Mouse (Mus musculus): ENCODE results near the gene Fkbp5. TPM values are rescaled to one million over a fixed set of nuclear protein-coding genes. Genes with fewer than 3 reads are reported as not detected.

The Fkbp5 gene
- polyA plus RNA-seq, 1 experiment from 2014 or later: 12.8 TPM

DNA sequence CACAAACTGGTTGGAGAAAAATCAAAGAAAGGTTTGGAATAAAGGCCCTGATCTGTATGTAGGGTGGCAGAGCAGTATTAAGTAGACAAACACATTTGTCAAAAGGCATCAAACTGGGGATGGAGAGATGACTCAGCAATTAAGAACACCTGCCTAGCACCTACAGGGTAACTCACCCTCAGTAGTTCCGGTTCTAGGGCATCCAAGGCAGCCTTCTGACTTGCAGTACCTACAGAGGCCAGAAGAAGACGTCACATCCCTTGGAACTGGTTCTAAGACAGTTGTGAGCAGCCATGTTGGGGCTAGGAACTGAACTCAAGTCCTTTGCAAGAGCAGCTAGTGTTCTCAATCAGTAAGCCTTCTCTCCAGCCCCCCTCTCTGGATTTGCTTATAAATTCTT is 18.1 kb downstream of the Fkbp5 start:
- no peak for ATAC-seq (replicated peaks; ENCODE audit: insufficient number of reproducible peaks, low FRiP score, low TSS enrichment, low read depth)
- Histone ChIP-seq H3K36me3 (replicated peaks; ENCODE audit: control insufficient read depth, insufficient read depth, low read depth, low read length) (no peaks in the 10 kb centered on the region), H3K4me1 (ENCODE audit: control insufficient read depth, insufficient read depth, low read length) (no peaks in the 10 kb centered on the region), H3K9me3 (replicated peaks; ENCODE audit: control insufficient read depth, low read length) (no peaks in the 10 kb centered on the region), H3K9ac (replicated peaks; ENCODE audit: low read length) (no peak overlapping the region), H3K4me3 (ENCODE audit: low read depth, low read length) (no peak overlapping the region), H3K27ac (replicated peaks; ENCODE audit: low read depth, low read length) (no peak overlapping the region), H3K4me2 (ENCODE audit: low read depth, low read length) (no peak overlapping the region), H3K27me3 (ENCODE audit: control insufficient read depth, insufficient read depth, low read length) (no peaks in the 10 kb centered on the region)
- 81% methylated on average over 2 of the region's 2 CpGs for WGBS
- no peak for DNase-seq (ENCODE audit: low spot score)

DNA sequence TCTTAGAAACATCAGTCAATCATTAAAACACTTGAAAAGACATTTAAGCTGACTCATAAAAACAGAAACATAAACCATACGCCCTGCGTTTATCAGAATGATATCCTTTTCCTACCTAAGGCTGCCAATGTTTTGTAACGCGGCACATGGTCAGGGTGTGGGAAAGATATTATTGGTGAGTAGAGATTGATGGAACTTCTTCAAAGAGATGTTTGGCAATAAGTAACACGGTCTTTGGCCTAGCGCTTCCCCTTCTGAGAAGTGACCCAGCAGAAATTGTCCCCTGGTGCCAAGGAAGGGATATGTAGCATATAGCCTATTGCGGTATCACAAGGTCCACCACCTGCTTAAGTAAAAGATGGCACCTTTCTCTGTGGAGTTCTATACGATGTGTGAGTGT is 21.5 kb downstream of the Fkbp5 start:
- Histone ChIP-seq H3K27ac (replicated peaks; ENCODE audit: low read depth, low read length) (no peak overlapping the region), H3K9me3 (replicated peaks; ENCODE audit: control insufficient read depth, low read length) (no peaks in the 10 kb centered on the region), H3K4me2 (ENCODE audit: low read depth, low read length) (no peak overlapping the region), H3K36me3 (replicated peaks; ENCODE audit: control insufficient read depth, insufficient read depth, low read depth, low read length) (no peaks in the 10 kb centered on the region), H3K27me3 (ENCODE audit: control insufficient read depth, insufficient read depth, low read length) (no peaks in the 10 kb centered on the region), H3K4me3 (ENCODE audit: low read depth, low read length) (no peak overlapping the region), H3K9ac (replicated peaks; ENCODE audit: low read length) (no peak overlapping the region), H3K4me1 (ENCODE audit: control insufficient read depth, insufficient read depth, low read length) (no peaks in the 10 kb centered on the region)
- ATAC-seq (replicated peaks; ENCODE audit: insufficient number of reproducible peaks, low FRiP score, low TSS enrichment, low read depth) (no peak), DNase-seq (ENCODE audit: low spot score) (no peak)
- 91% methylated on average over 8 of the region's 8 CpGs for WGBS

DNA sequence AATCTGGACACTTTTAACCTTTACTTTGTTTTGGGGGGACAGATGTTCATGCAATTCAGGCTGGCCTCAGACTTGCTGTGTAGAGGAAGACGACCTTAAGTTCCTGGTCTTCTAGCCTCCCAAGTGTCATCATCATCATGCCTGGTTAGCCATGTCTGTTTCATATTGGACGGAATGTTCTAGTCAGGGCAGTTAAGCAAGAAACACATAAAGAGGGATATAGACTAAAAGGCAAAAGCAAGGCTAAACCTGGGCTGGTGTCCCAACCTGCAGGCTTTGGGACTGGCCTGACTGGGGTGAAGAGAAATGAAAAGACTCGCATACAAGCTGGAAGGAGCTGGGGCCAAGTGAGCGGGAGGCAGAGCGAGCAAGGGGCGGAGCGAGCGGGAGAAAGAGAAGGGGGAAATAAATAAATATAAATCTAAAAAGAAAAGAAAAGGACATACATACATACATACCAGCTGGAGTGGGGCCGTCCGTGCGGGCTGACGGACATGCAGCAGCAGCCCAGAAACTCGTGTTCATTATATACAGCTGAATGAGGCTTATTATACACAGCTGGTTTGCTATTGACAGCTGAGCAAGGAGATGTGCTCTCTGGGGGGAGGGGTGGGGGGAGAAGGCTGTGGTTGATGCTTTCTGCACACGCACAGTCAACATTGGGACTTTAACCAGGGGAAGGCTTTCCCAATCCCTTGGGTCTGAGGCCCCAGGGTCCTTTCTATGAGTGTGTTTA is 26.1 kb downstream of the Fkbp5 start:
- ATAC-seq (replicated peaks; ENCODE audit: insufficient number of reproducible peaks, low FRiP score, low TSS enrichment, low read depth): no peak
- Histone ChIP-seq H3K9ac (replicated peaks; ENCODE audit: low read length) (no peak overlapping the region), H3K4me1 (ENCODE audit: control insufficient read depth, insufficient read depth, low read length) (no peaks in the 10 kb centered on the region; the same call in 1 of the 2 replicates), H3K27ac (replicated peaks; ENCODE audit: low read depth, low read length) (no peak overlapping the region), H3K27me3 (ENCODE audit: control insufficient read depth, insufficient read depth, low read length) (no peaks in the 10 kb centered on the region), H3K36me3 (replicated peaks; ENCODE audit: control insufficient read depth, insufficient read depth, low read depth, low read length) (no peaks in the 10 kb centered on the region), H3K9me3 (replicated peaks; ENCODE audit: control insufficient read depth, low read length) (no peaks in the 10 kb centered on the region), H3K4me2 (ENCODE audit: low read depth, low read length) (no peak overlapping the region), H3K4me3 (ENCODE audit: low read depth, low read length) (no peak overlapping the region)
- DNase-seq (ENCODE audit: low spot score): no peak
- 80% methylated on average over 14 of the region's 14 CpGs for WGBS

DNA sequence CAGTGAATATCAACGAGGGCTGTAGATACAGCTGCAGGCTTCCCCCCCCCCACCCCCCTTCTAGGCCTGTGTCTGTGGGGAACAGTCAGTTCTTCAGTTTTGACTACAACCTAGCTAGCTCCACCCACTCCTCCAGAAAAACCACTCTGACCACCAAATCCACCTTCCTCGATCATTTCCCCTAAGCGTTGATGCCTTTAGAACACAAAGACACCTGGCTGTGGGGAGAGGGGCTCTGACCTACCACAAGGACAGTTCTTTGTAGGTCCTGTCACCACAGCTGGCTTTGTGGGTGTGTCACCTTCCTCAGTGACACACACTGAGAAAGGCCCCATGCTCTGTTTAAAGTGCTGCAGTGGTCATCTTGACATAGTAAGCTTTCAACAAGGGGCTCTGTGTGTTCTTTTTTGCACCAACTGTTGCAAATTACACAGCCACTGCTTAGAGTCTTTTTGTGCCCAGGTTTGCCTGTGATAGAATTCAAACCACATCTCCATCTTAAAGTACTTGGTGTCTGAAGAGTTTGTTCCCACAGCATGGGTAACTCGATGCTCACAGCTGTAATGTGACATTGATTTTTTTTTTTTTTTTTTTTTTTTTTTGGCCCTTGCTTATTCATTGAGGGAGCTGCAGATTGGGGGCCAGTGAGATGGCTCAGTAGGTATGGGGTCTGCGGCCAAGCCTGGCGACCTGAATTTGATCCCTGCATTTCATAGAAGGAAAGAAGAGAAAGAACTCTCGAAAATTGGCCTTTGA is 28.9 kb downstream of the Fkbp5 start:
- H3K4me1 ChIP-seq (ENCODE audit: control insufficient read depth, insufficient read depth, low read length): no peaks in the 10 kb centered on the region; the same call in 1 of the 2 replicates

DNA sequence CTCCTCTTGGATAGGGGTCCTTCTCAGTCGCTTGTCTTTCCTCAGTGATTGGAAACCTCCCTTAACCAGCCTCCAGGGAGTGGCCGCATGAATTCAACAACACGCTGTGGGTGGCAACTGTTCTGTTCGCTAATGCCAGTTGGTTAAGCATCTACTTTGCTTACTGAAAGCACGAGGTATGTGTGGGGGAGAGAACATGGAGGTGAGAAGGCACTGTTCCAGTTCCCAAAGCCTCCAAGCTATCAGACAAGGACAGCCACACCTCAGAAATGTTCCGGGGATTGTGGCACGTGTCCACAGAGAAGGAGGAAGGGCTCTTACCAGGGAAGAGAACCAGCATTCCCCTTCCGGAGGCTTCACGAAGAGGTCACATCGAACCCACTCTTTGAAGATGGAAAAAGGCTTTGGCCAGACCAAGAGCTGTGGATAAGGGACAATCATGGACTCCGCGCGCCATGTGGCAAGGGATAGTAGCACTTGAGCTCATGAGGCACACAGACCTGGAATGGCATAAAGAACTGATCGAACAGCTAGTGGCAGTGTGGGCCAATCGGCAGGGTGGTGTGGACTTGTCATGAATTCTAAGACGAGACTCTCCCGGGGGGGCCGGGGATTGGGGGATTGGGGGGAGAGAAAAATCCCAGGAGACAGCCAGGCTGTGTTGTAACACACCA is 29.6 kb downstream of the Fkbp5 start:
- Histone ChIP-seq H3K27me3 (ENCODE audit: control insufficient read depth, insufficient read depth, low read length) (no peaks in the 10 kb centered on the region), H3K9ac (replicated peaks; ENCODE audit: low read length) (no peak overlapping the region), H3K36me3 (replicated peaks; ENCODE audit: control insufficient read depth, insufficient read depth, low read depth, low read length) (no peaks in the 10 kb centered on the region), H3K27ac (replicated peaks; ENCODE audit: low read depth, low read length) (no peak overlapping the region), H3K4me3 (ENCODE audit: low read depth, low read length) (no peak overlapping the region), H3K9me3 (replicated peaks; ENCODE audit: control insufficient read depth, low read length) (no peaks in the 10 kb centered on the region), H3K4me2 (ENCODE audit: low read depth, low read length) (no peak overlapping the region), H3K4me1 (ENCODE audit: control insufficient read depth, insufficient read depth, low read length) (no peaks in the 10 kb centered on the region; the same call in 1 of the 2 replicates)
- 94% methylated on average over 18 of the region's 18 CpGs for WGBS
- ATAC-seq (replicated peaks; ENCODE audit: insufficient number of reproducible peaks, low FRiP score, low TSS enrichment, low read depth) (no peak), DNase-seq (ENCODE audit: low spot score) (no peak)

More for the DNA sequence above, 28.9 kb downstream of the Fkbp5 start:
- ATAC-seq (replicated peaks; ENCODE audit: insufficient number of reproducible peaks, low FRiP score, low TSS enrichment, low read depth): no peak
- WGBS: 74% methylated on average over 7 of the region's 7 CpGs
- no peak overlapping the region for H3K4me2 ChIP-seq (ENCODE audit: low read depth, low read length)
- H3K36me3 ChIP-seq (replicated peaks; ENCODE audit: control insufficient read depth, insufficient read depth, low read depth, low read length): no peaks in the 10 kb centered on the region
- H3K27ac ChIP-seq (replicated peaks; ENCODE audit: low read depth, low read length): no peak overlapping the region
- H3K9me3 ChIP-seq (replicated peaks; ENCODE audit: control insufficient read depth, low read length): no peaks in the 10 kb centered on the region
- H3K9ac ChIP-seq (replicated peaks; ENCODE audit: low read length): no peak overlapping the region
- H3K27me3 ChIP-seq (ENCODE audit: control insufficient read depth, insufficient read depth, low read length): no peaks in the 10 kb centered on the region
- no peak overlapping the region for H3K4me3 ChIP-seq (ENCODE audit: low read depth, low read length)
- no peak for DNase-seq (ENCODE audit: low spot score)

DNA sequence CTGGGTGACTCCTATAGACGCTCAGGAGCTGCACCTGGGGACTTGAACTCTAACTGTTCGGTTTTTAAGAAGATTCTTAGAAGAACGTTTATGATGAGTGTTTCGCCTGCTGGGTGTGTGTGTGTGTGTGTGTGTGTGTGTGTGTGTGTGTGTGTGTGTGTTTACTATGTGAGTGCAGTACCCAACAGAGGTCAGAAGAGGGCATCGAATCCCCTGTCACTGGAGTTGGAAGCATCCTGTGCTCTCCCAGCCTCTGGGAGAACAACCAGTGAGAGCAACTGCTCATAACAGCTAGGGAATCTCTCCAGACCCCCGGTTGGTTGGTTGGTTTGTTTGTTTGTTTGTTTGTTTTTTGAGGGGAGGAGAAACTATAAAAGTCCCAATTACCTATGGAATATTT is 30.6 kb downstream of the Fkbp5 start:
- Histone ChIP-seq H3K36me3 (replicated peaks; ENCODE audit: control insufficient read depth, insufficient read depth, low read depth, low read length) (no peaks in the 10 kb centered on the region), H3K9ac (replicated peaks; ENCODE audit: low read length) (no peak overlapping the region), H3K4me2 (ENCODE audit: low read depth, low read length) (no peak overlapping the region), H3K27ac (replicated peaks; ENCODE audit: low read depth, low read length) (no peak overlapping the region), H3K4me1 (ENCODE audit: control insufficient read depth, insufficient read depth, low read length) (no peaks in the 10 kb centered on the region; the same call in 1 of the 2 replicates), H3K27me3 (ENCODE audit: control insufficient read depth, insufficient read depth, low read length) (no peaks in the 10 kb centered on the region), H3K9me3 (replicated peaks; ENCODE audit: control insufficient read depth, low read length) (no peaks in the 10 kb centered on the region), H3K4me3 (ENCODE audit: low read depth, low read length) (no peak overlapping the region)
- ATAC-seq (replicated peaks; ENCODE audit: insufficient number of reproducible peaks, low FRiP score, low TSS enrichment, low read depth) (no peak), DNase-seq (ENCODE audit: low spot score) (no peak)
- WGBS: 75% methylated on average over 6 of the region's 6 CpGs

DNA sequence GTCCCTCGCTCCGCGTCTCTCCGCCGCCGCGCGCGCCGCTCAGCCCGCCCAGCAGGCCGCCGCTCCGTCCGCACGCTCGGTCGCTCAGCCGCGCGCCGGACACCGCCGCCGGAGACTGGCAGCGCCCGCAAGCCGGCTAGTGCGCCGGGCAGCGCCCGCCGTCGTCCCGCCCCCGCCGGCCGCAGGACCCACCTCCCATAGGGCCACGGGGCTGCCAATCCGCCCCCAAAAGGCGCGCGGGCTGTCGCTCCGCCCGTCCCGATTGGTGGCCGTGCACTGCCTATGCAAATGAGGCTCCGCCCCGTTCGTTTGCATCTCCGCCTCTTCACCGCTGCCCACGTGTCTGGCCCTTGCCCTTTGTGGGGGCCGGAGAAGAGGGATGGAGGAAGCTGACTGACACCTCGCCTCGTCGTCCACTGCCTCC is 31.3 kb downstream of the Fkbp5 start:
- H3K9ac ChIP-seq (replicated peaks; ENCODE audit: low read length): peak overlapping the region; percentile 81
- peak; percentile 98 for DNase-seq (ENCODE audit: low spot score)
- peak overlapping the region; percentile 80 for H3K4me3 ChIP-seq (ENCODE audit: low read depth, low read length)
- no peaks in the 10 kb centered on the region for H3K9me3 ChIP-seq (replicated peaks; ENCODE audit: control insufficient read depth, low read length)
- WGBS: under 1% methylated on average over 39 of the region's 58 CpGs
- no peaks in the 10 kb centered on the region for H3K36me3 ChIP-seq (replicated peaks; ENCODE audit: control insufficient read depth, insufficient read depth, low read depth, low read length)
- H3K27me3 ChIP-seq (ENCODE audit: control insufficient read depth, insufficient read depth, low read length): no peaks in the 10 kb centered on the region
- peak overlapping the region; percentile 83 for H3K4me2 ChIP-seq (ENCODE audit: low read depth, low read length)
- ATAC-seq (replicated peaks; ENCODE audit: insufficient number of reproducible peaks, low FRiP score, low TSS enrichment, low read depth): peak; percentile 95
- H3K4me1 ChIP-seq (ENCODE audit: control insufficient read depth, insufficient read depth, low read length): no peaks in the 10 kb centered on the region; the same call in 1 of the 2 replicates
- peak overlapping the region; percentile 87 for H3K27ac ChIP-seq (replicated peaks; ENCODE audit: low read depth, low read length)

Data from embryonic facial prominence, embryonic 11.5 days (tissue).